Mouse (Mus musculus) liver, adult 2 months (tissue): ENCODE data around the gene Olfr435.

ENCODE experiments used
- CTCF ChIP-seq: fragments of 200-500 bp; IDR thresholded peaks from 2 replicates; pipeline ENCODE4 v1.5.1; 2011; ENCODE audit warnings: low read depth, low read length, control low read depth
- POLR2A ChIP-seq: fragments of 200-500 bp; IDR thresholded peaks from 2 replicates; pipeline ENCODE4 v1.6.1; 2011; ENCODE audit warnings: low read length, control low read depth; ENCODE audit not compliant: insufficient read depth; ENCODE audit errors: extremely low read depth

- no peak for TF ChIP-seq CTCF
- TF ChIP-seq POLR2A, result no peak
Measured at GRCm38 (mm10) chr6:43167246-43167645, 29.7 kb upstream of the Olfr435 start.
